Comparison of ENCODE assay signal across 19 mouse cellular contexts in the genomic region with DNA sequence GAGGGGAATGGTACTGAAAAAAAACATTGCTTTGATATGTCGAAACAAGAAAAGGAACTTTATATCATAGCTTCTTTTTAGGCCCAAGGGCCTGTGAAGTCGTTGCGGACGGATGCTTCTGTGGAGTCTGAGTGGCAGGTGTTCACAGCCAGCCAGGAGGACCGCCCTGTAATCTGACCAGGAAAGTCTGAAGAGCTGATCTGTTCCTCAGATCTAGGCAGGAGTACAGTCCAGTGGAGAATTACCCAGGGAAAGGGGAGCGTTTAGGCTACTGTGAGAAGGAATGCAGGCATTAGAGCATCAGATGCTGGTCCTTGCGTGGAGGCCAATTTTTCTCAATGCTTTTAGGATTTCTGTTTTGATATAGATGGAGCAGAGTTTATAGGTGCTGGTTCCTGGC.
"Had no signal": no experiment of that assay in that cellular context is flagged by ENCODE, and none has a peak within 500 bp of the region (broad histone marks: within the 10 kb centered on the region; RNA-seq: fewer than 3 reads in every experiment).

No protein-coding gene starts in this region.

- H3K4me2 ChIP-seq: lung, embryonic 15.5 days; midbrain, embryonic 12.5 days; neural tube, embryonic 13.5 days; neural tube, embryonic 15.5 days had no signal

- H3K9me3 ChIP-seq: lung, embryonic 15.5 days; midbrain, embryonic 10.5 days; midbrain, embryonic 12.5 days; neural tube, embryonic 13.5 days; neural tube, embryonic 15.5 days had no signal

- H3K36me3 ChIP-seq: lung, embryonic 15.5 days; midbrain, embryonic 10.5 days; midbrain, embryonic 12.5 days; neural tube, embryonic 13.5 days; neural tube, embryonic 15.5 days had no signal

- DNase-seq: lung, adult 18-20 months; lung, postnatal 10 days; lung, postnatal 4 days; midbrain, embryonic 14.5 days; retina, postnatal 1 day; right cerebral cortex, adult 18-20 months; right cerebral cortex, postnatal 25 days; right cerebral cortex, postnatal 4 days; spleen, adult 18-20 months; thymus, adult 18-20 months; thymus, postnatal 14 days; thymus, postnatal 36 days had no signal

- H3K27me3 ChIP-seq: lung, embryonic 15.5 days; midbrain, embryonic 12.5 days; neural tube, embryonic 13.5 days; neural tube, embryonic 15.5 days had no signal

- ATAC-seq: midbrain, embryonic 16.5 days had no signal

- H3K4me1 ChIP-seq: midbrain, embryonic 10.5 days; midbrain, embryonic 12.5 days; neural tube, embryonic 13.5 days; neural tube, embryonic 15.5 days had no signal

- H3K9ac ChIP-seq: lung, embryonic 15.5 days; midbrain, embryonic 12.5 days; neural tube, embryonic 13.5 days; neural tube, embryonic 15.5 days had no signal

- H3K27ac ChIP-seq: midbrain, embryonic 10.5 days; midbrain, embryonic 12.5 days; neural tube, embryonic 13.5 days; neural tube, embryonic 15.5 days had no signal

- H3K4me3 ChIP-seq: lung, embryonic 15.5 days; midbrain, embryonic 10.5 days; midbrain, embryonic 12.5 days; myocyte; neural tube, embryonic 13.5 days; neural tube, embryonic 15.5 days had no signal
